ENCODE assay signal across 10 mouse cellular contexts in genomic region chr19:32376886-32377535, GRCm38 (mm10). TPM values are rescaled to one million over a fixed set of nuclear protein-coding genes. Genes with fewer than 3 reads are reported as not detected.
DNase-seq lines count a peak whose midpoint lies in the region; ATAC-seq and TF ChIP-seq lines count a peak whose summit lies in the region.
"Had no signal": no experiment of that assay in that cellular context is flagged by ENCODE, and none has a peak within 500 bp of the region (broad histone marks: within the 10 kb centered on the region; RNA-seq: fewer than 3 reads in every experiment).

No protein-coding gene starts in this region.

- peak; percentile 50 for DNase-seq in kidney, adult 9 months
- DNase-seq in kidney, adult 18-20 months = no peak
- DNase-seq in brain, adult 2 months (ENCODE audit: low read depth, low spot score) = peak; percentile 66
- DNase-seq in heart, embryonic 10.5 days (ENCODE audit: low spot score) = peak; percentile 57
- peak; percentile 60 for DNase-seq in lung, postnatal 0 days (ENCODE audit: low spot score)
- no peak for DNase-seq in liver, postnatal 0 days
- DNase-seq in hindbrain, postnatal 0 days (ENCODE audit: low spot score) = no peak

- 62% methylated on average over 7 of the region's 7 CpGs for WGBS in heart, embryonic 10.5 days
- WGBS in lung, postnatal 0 days = 34% methylated on average over 6 of the region's 7 CpGs
- WGBS in liver, postnatal 0 days (ENCODE audit: insufficient replicate concordance) = 53% methylated on average over 7 of the region's 7 CpGs
- WGBS in midbrain, embryonic 15.5 days = 71% methylated on average over 7 of the region's 7 CpGs
- WGBS in hindbrain, postnatal 0 days = 59% methylated on average over 7 of the region's 7 CpGs

- H3K4me1 ChIP-seq in heart, embryonic 10.5 days = peaks cover 77% of the 10 kb centered on the region
- H3K4me1 ChIP-seq in lung, postnatal 0 days (ENCODE audit: insufficient read depth, low read depth, low read length) = peaks cover 45% of the 10 kb centered on the region
- peaks cover 40% of the 10 kb centered on the region for H3K4me1 ChIP-seq in liver, postnatal 0 days (ENCODE audit: insufficient read depth)
- H3K4me1 ChIP-seq in midbrain, embryonic 15.5 days = peaks cover 4% of the 10 kb centered on the region; the same call in 1 of the 2 replicates
- H3K4me1 ChIP-seq in hindbrain, postnatal 0 days (ENCODE audit: insufficient read depth, low read length) = peaks cover 9% of the 10 kb centered on the region; the same call in 1 of the 2 replicates

- H3K4me3 ChIP-seq in heart, embryonic 10.5 days = no peak overlapping the region
- H3K4me3 ChIP-seq in lung, postnatal 0 days (ENCODE audit: low read depth, low read length) = no peak overlapping the region
- H3K4me3 ChIP-seq in liver, postnatal 0 days (ENCODE audit: low read depth, low read length) = no peak overlapping the region
- H3K4me3 ChIP-seq in midbrain, embryonic 15.5 days = no peak overlapping the region
- H3K4me3 ChIP-seq in hindbrain, postnatal 0 days (ENCODE audit: low read length) = no peak overlapping the region
- H3K4me3 ChIP-seq: hindbrain, embryonic 15.5 days had no signal

- H3K36me3 ChIP-seq in heart, embryonic 10.5 days = no peaks in the 10 kb centered on the region
- H3K36me3 ChIP-seq in lung, postnatal 0 days (ENCODE audit: insufficient read depth, low read length) = no peaks in the 10 kb centered on the region
- no peaks in the 10 kb centered on the region for H3K36me3 ChIP-seq in liver, postnatal 0 days (replicated peaks; ENCODE audit: insufficient read depth, low read length)
- no peaks in the 10 kb centered on the region for H3K36me3 ChIP-seq in midbrain, embryonic 15.5 days (replicated peaks)
- no peaks in the 10 kb centered on the region for H3K36me3 ChIP-seq in hindbrain, postnatal 0 days (ENCODE audit: insufficient read depth, low read length)
- H3K36me3 ChIP-seq: hindbrain, embryonic 15.5 days had no signal

- no peak overlapping the region for H3K9ac ChIP-seq in lung, postnatal 0 days (replicated peaks; ENCODE audit: low read depth)
- no peak overlapping the region for H3K9ac ChIP-seq in liver, postnatal 0 days (replicated peaks)
- H3K9ac ChIP-seq in midbrain, embryonic 15.5 days = no peak overlapping the region
- no peak overlapping the region for H3K9ac ChIP-seq in hindbrain, postnatal 0 days (replicated peaks; ENCODE audit: low read length)
- H3K9ac ChIP-seq: hindbrain, embryonic 15.5 days had no signal

- no peaks in the 10 kb centered on the region for H3K27me3 ChIP-seq in heart, embryonic 10.5 days (ENCODE audit: insufficient read depth, poor library complexity, severe bottlenecking)
- no peaks in the 10 kb centered on the region for H3K27me3 ChIP-seq in lung, postnatal 0 days (replicated peaks; ENCODE audit: insufficient read depth, low read length)
- no peaks in the 10 kb centered on the region for H3K27me3 ChIP-seq in liver, postnatal 0 days (ENCODE audit: insufficient read depth, low read length)
- no peaks in the 10 kb centered on the region for H3K27me3 ChIP-seq in midbrain, embryonic 15.5 days (replicated peaks)
- H3K27me3 ChIP-seq in hindbrain, postnatal 0 days (ENCODE audit: insufficient read depth, low read length) = no peaks in the 10 kb centered on the region
- H3K27me3 ChIP-seq: hindbrain, embryonic 15.5 days had no signal

- peak overlapping the region; percentile 56 for H3K27ac ChIP-seq in heart, embryonic 10.5 days
- H3K27ac ChIP-seq in lung, postnatal 0 days (ENCODE audit: low read length) = peak overlapping the region; percentile 43
- H3K27ac ChIP-seq in liver, postnatal 0 days (ENCODE audit: low read depth) = no peak overlapping the region
- no peak overlapping the region for H3K27ac ChIP-seq in midbrain, embryonic 15.5 days
- H3K27ac ChIP-seq in hindbrain, postnatal 0 days = no peak overlapping the region
- H3K27ac ChIP-seq: hindbrain, embryonic 15.5 days; macrophage had no signal

- TF ChIP-seq CTCF in lung, postnatal 0 days (IDR thresholded peaks at IDR 0.05) = no peak
- no peak for TF ChIP-seq CTCF in liver, postnatal 0 days (IDR thresholded peaks at IDR 0.05; ENCODE audit: low read depth)
- TF ChIP-seq CTCF in hindbrain, postnatal 0 days (IDR thresholded peaks at IDR 0.05; ENCODE audit: low read depth) = no peak

- H3K4me2 ChIP-seq in lung, postnatal 0 days (replicated peaks; ENCODE audit: low read depth, low read length) = peak overlapping the region; percentile 8; the same call in 1 of the 2 replicates
- no peak overlapping the region for H3K4me2 ChIP-seq in liver, postnatal 0 days (ENCODE audit: low read depth, low read length)
- no peak overlapping the region for H3K4me2 ChIP-seq in midbrain, embryonic 15.5 days
- no peak overlapping the region for H3K4me2 ChIP-seq in hindbrain, postnatal 0 days (ENCODE audit: low read depth, low read length)
- H3K4me2 ChIP-seq: hindbrain, embryonic 15.5 days had no signal

- peak; percentile 47 for ATAC-seq in lung, postnatal 0 days
- ATAC-seq in liver, postnatal 0 days = no peak
- ATAC-seq in midbrain, embryonic 15.5 days (replicated peaks) = no peak
- ATAC-seq in hindbrain, postnatal 0 days = no peak

- H3K9me3 ChIP-seq in heart, embryonic 10.5 days = no peaks in the 10 kb centered on the region
- no peaks in the 10 kb centered on the region for H3K9me3 ChIP-seq in lung, postnatal 0 days (ENCODE audit: low read length)
- H3K9me3 ChIP-seq in liver, postnatal 0 days (ENCODE audit: low read length) = no peaks in the 10 kb centered on the region
- H3K9me3 ChIP-seq in midbrain, embryonic 15.5 days = no peaks in the 10 kb centered on the region
- no peaks in the 10 kb centered on the region for H3K9me3 ChIP-seq in hindbrain, postnatal 0 days (ENCODE audit: low read length)
- H3K9me3 ChIP-seq: hindbrain, embryonic 15.5 days had no signal

- TF ChIP-seq EP300 in lung, postnatal 0 days (IDR thresholded peaks at IDR 0.05) = no peak
- no peak for TF ChIP-seq EP300 in liver, postnatal 0 days (IDR thresholded peaks at IDR 0.05; ENCODE audit: low read depth)

RNA-seq across cellular contexts. Expression of gene Sgms1, which starts 12.5 kb away (rescaled TPM):
- polyA plus RNA-seq in heart, embryonic 10.5 days (2016; fragmentation: Nextera tagmentation; extraction: Ambion mirVana) = 41.5 and 45.9 TPM in 2 replicates
- 59.3 and 74.9 TPM in 2 replicates for polyA plus RNA-seq in lung, postnatal 0 days (2015; fragmentation: Nextera tagmentation; extraction: Ambion mirVana)
- polyA plus RNA-seq in liver, postnatal 0 days (2015; fragmentation: Nextera tagmentation; extraction: Ambion mirVana) = 16.0 and 17.4 TPM in 2 replicates
- 21.5 and 22.3 TPM in 2 replicates for polyA plus RNA-seq in midbrain, embryonic 15.5 days (2015; fragmentation: Nextera tagmentation; extraction: Ambion mirVana)
- total RNA-seq in hindbrain, postnatal 0 days (2014; rRNA removed) = 30.9 and 32.5 TPM in 2 replicates
- polyA plus RNA-seq in hindbrain, postnatal 0 days (2015; fragmentation: Nextera tagmentation; extraction: Ambion mirVana) = 23.2 and 23.3 TPM in 2 replicates

Comparison
In these comparisons a context has a peak if more than half of its experiments do, and no peak if none do; other contexts are left out.
1. DNase-seq: peak in kidney, adult 9 months (single experiment), brain, adult 2 months (single experiment), heart, embryonic 10.5 days (single experiment) and lung, postnatal 0 days (single experiment); none in kidney, adult 18-20 months (single experiment), liver, postnatal 0 days (single experiment) and hindbrain, postnatal 0 days (single experiment).
2. H3K27ac ChIP-seq: peak in heart, embryonic 10.5 days (single experiment) and lung, postnatal 0 days (single experiment); none in liver, postnatal 0 days (single experiment), midbrain, embryonic 15.5 days (single experiment) and hindbrain, postnatal 0 days (single experiment).